Mouse (Mus musculus): ENCODE data around the gene Rab5b.
"Not testable (repeated sequence)": the region's sequence is repeated elsewhere in the genome, so short reads cannot be mapped to it uniquely, and the experiment has no call there.

Rab5b gene

DNA sequence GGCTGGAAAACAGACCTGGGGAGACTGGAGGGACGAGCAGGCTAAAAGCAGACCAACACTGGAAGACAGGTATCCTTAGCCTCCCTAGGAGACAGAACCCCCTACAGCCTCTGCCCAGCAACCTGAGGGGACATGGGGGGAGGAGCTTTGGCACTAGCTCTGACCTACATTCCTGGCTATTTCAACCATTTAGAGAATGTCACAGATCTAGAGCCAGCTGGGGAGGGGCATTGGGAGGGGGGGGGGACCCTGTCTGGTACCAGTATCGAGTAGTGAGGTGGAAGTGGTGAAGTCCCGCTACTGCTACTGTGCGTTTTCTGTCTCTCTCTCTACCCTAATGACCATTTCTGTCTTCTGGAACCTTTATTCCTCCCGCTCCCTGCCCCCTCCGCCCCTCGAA is 54.2 kb downstream of the Rab5b start:
- DNase-seq: no peak

- DNase-seq: no peak
These were observed 55.2 kb downstream of the Rab5b start for GRCm38 (mm10) chr10:128640891-128641290.

GRCm38 (mm10) chr10:128639999-128640398 is 56.1 kb downstream of the Rab5b start:
- DNase-seq: no peak

- DNase-seq: peak; percentile 46
These were observed 59.1 kb downstream of the Rab5b start for GRCm38 (mm10) chr10:128637011-128637410.

DNA sequence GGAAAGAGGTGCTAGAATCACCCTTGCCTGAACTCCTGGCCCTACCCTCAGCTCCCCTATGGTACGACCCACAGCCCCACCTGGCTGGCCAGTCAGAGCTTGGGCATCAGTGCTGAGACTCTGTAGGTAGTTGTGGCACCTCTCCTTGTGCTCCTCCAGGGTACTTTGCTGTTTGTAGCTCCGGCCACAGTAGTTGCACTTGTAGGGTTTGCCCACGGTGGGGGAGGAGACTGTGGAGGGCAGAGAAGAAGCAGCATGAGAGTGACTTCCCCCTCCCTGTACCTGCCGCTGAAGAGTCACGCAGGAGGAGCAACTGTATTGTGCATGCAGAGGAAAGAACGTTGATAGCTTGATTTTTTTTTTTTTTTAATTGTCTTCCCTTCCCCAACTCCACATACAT is 59.5 kb downstream of the Rab5b start:
- DNase-seq: no peak

DNA sequence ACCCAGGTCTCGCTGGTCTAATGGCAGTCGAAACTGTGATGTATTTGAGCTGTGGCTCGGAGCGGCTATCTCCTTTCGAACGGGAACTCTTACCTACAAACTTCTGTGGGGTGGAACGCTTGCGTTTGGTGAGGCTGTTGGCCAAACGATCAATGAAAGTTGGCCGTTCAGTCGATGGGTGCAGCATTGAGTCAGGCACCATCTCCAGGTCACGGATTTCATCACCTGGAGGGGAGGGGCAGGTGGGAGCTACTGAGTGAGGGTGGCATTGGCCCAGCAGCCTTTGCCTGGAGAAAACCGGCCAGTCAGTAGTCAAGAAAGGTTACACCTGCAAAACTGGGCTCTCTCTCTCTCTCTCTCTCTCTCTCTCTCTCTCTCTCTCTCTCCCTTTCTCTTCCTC is 60.4 kb downstream of the Rab5b start:
- DNase-seq: no peak

DNA sequence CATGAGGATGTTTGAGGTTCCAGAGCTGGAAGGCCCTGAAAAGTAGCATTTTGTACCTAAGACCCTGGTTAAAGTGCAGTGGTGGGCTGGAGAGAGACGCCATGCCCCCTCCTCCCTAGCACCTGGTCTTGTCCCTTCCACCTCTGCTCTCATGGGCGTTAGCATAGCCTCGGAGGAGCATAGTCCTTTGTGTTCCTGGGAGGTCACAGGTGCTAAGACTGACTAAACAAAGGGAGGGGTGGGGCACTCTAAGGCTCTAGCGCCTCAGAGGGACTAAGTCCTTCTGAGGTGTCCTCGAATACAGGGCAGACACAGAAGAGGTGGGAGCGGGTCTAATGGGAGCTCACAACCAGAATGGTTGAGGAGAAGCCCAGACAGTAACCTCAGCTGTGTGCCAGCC is 64.5 kb downstream of the Rab5b start:
- DNase-seq: no peak

DNA sequence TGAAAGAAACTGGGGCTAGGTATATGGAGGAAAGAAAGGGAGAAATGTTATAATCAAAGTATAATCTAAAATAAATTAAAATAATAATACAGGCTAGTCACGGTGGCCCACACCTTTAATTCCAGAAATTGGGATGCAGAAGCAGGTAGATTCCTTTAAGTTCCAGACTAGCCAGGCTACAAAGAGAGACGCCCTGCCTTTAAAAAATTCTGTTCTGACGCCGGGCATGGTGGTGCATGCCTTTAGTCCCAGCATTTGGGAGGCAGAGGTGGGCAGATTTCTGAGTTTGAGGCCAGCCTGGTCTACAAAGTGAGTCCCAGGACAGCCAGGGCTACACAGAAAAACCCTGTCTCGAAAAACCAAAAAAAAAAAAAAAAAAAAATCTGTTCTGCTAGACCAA is 65.8 kb downstream of the Rab5b start:
- DNase-seq: not testable (repeated sequence)

- DNase-seq: no peak
These were observed 66.3 kb downstream of the Rab5b start for GRCm38 (mm10) chr10:128629746-128630145.

DNA sequence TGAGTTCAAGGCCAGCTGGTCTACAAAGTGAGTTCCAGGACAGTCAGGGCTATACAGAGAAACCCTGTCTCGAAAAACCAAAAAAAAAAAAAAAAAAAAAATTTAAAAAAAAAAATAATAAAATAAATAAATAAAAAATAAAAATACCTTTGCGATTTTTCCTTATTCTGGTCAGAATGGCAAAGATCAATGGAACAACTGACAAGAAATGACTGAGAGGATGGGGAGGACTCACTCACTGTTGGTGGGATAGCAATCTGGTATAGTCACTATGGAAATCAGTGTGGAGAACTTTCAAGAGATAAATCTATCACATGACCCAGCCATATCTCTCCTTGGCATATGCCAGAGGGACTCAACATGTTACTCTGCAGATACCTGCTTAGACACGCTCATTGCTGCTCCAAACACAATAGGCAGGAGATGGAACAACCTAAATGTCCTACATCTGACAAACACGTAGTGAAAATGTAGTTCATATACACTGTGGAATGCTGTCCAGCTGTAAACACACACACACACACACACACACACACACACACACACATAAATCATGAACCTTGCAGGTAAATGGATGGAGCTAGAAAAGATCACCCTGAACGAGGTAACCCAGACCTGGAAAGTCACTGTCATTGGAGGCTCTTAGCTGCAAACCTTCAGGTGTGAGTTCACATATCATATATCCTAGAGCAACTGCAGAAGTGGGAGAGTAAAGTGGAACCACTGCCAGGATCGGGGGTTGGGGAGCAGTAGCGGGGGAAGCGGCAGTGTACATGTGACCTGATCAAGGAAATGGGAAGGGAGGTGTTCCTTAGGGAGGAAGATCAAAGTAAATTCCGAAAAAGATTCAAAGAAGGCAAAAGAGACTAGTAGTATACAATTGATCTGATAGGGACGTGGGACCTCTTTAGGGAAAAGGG is 68.4 kb downstream of the Rab5b start:
- no peak for DNase-seq

All from embryo, embryonic 11 days (tissue).